Mouse (Mus musculus): ENCODE measurements around the gene BC080695. TPM values are rescaled to one million over a fixed set of nuclear protein-coding genes. Genes with fewer than 3 reads are reported as not detected.
"Not testable (repeated sequence)": the region's sequence is repeated elsewhere in the genome, so short reads cannot be mapped to it uniquely, and the experiment has no call there.

Gene BC080695
- not detected for total RNA-seq (2021)

DNA sequence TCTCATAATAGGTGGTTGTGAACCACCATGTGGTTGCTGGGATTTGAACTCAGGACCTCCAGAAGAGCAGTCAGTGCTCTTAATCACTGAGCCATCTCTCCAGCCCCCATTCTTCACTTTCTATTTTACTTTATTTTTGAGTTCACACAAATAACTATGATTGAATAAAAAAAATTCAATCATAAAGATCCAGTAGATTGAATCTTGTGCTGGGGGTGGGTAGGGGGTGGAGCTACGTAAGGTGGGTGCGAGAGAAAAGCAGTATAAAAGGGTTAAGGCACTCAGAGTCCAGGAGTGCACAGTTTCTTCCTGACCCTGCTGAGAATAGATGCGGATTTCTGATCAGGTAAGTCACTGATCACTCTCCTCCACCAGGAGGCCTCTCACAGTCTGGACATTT is at the start of gene BC080695, which contains the start of gene Gm13057:
Gene BC080695 (plus strand): TSS at position 301 of the 400 bp plus-strand sequence.
Gene Gm13057 (plus strand): TSS at position 310 of the 400 bp plus-strand sequence.
- DNase-seq; intact Hi-C loops (cut with DNase I): not testable (repeated sequence)

DNA sequence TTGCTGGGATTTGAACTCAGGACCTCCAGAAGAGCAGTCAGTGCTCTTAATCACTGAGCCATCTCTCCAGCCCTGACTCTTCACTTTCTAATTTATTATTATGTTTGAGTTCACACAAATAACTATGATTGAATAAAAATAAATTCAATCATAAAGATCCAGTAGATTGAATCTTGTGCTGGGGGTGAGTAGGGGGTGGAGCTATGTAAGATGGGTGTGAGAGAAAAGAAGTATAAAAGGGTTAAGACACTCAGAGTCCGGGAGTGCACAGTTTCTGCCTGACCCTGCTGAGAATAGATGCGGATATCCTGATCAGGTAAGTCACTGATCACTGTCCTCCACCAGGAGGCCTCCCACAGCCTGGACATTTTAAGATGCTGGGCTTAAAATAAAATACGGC is 40.5 kb upstream of the BC080695 start, which contains the start of gene Gm13043:
Gene Gm13043 (plus strand): TSS at position 301 of the 400 bp plus-strand sequence.
- intact Hi-C loops (cut with DNase I): no loop called here
- DNase-seq: no peak

- DNase-seq; intact Hi-C loops (cut with DNase I): not testable (repeated sequence)
Measured at GRCm38 (mm10) chr4:143535654-143536053, 15.8 kb upstream of the BC080695 start, which contains the start of gene Gm13040. Gm13040 (plus strand) TSS chr4:143535954.

DNA sequence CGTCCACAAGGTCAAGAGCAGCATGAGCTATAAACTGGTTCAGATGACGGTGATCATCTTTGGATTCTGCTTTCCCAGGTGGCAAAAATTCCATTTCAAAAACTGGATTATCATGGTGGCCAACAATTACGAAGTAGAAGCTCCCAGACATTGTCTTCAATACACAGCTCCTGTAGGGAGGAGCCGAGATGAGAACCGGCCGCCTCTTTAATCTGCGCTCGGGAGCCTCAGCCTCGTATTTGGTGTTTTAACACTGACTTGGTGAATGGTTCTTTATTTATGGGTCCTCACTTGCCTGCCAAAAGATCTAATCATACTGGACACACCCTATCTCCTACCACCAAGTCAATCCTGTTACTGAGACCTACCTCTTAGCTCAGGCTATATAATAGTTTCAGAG is 60.4 kb downstream of the BC080695 start:
- intact Hi-C loops (cut with DNase I); DNase-seq: not testable (repeated sequence)

DNA sequence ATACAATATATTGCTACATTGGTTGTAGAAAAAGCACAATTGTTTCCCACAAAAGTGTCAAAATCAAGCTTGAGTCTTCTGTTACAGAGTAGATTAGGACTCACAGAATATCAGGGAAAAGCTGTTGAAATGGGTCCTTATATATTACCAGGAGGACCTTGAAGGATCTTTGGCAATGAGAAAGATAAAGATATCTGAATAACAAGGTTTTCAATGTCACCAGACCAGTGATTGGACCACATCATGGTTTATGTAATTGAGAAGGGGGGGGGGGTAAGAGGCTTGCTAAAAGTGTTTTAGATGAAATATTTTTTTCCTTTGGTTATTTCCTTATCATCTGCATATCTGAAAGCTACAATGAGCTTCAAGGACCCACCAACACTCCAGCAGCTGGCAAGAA is 63.2 kb downstream of the BC080695 start, which contains the start of gene Gm13083:
Gene Gm13083 (plus strand): TSS at position 301 of the 400 bp plus-strand sequence.
- not testable (repeated sequence) for DNase-seq
- intact Hi-C loops (cut with DNase I): loop anchor here (5.0 kb wide), 1 partner anchor 283 kb away; no protein-coding TSS in a partner anchor

GRCm38 (mm10) chr4:143618101-143618500 is 66.6 kb downstream of the BC080695 start:
- not testable (repeated sequence) for DNase-seq
- intact Hi-C loops (cut with DNase I): loop anchor here (5.0 kb wide), 1 partner anchor 279 kb away; no protein-coding TSS in a partner anchor

Other genes with a start within 250 kb of the BC080695 start
- under 1 TPM in 1 of 2 experiments, not detected in 1; 0.14 TPM for gene Lrrc38, start 201.9 kb upstream of the BC080695 start, total RNA-seq (2021)
- not detected for gene Pramel1, start 157.3 kb upstream of the BC080695 start, total RNA-seq (2021)
- 1 to 10 TPM; 9.4 to 9.7 TPM for gene Pramef8, start 139.3 kb upstream of the BC080695 start, total RNA-seq (2021)
- gene Oog4, start 101.4 kb upstream of the BC080695 start, total RNA-seq (2021): not detected
- not detected for gene Gm13043, start 40.4 kb upstream of the BC080695 start, total RNA-seq (2021)
- not detected for gene Gm13040, start 15.7 kb upstream of the BC080695 start, total RNA-seq (2021)
- gene Gm13057, start within 50 bp of the BC080695 start, total RNA-seq (2021): not detected
- not detected for gene Gm13083, start 63.3 kb downstream of the BC080695 start, total RNA-seq (2021)
- gene Gm13088, start 105.5 kb downstream of the BC080695 start, total RNA-seq (2021): not detected
- not detected for gene Gm13089, start 151.0 kb downstream of the BC080695 start, total RNA-seq (2021)
- not detected for gene Gm13078, start 167.8 kb downstream of the BC080695 start, total RNA-seq (2021)
- not detected for gene Gm13023, start 237.7 kb downstream of the BC080695 start, total RNA-seq (2021)